Mouse (Mus musculus) liver, embryonic 12.5 days (tissue): ENCODE measurements around the gene Crtap. TPM values are rescaled to one million over a fixed set of nuclear protein-coding genes. Genes with fewer than 3 reads are reported as not detected.
"Not testable (repeated sequence)": the region's sequence is repeated elsewhere in the genome, so short reads cannot be mapped to it uniquely, and the experiment has no call there.

Experiments
- ATAC-seq: fragments of 200-750 bp; cut with Nextera tagmentation; 2 replicates; pipeline ENCODE4 v1.8.0; 2017; ENCODE audit warnings: moderate number of reproducible peaks, mild to moderate bottlenecking, moderate library complexity
- H3K27ac ChIP-seq: fragments of 300-500 bp; sonication (generic); 2 replicates; pipeline ENCODE4 v1.5.1; 2016; ENCODE audit warnings: mild to moderate bottlenecking
- H3K27me3 ChIP-seq: fragments of 300-500 bp; sonication (generic); replicated peaks from 2 replicates; pipeline ENCODE4 v1.6.1; 2016; ENCODE audit warnings: mild to moderate bottlenecking, moderate library complexity
- H3K36me3 ChIP-seq: fragments of 300-500 bp; sonication (generic); 2 replicates; pipeline ENCODE4 v1.6.1; 2016; ENCODE audit warnings: mild to moderate bottlenecking, moderate library complexity
- H3K4me1 ChIP-seq: fragments of 300-500 bp; sonication (generic); 2 replicates; pipeline ENCODE4 v1.6.1; 2016
- H3K4me2 ChIP-seq: fragments of 300-500 bp; sonication (generic); 2 replicates; pipeline ENCODE4 v1.6.1; 2016; ENCODE audit warnings: mild to moderate bottlenecking, moderate library complexity
- H3K4me3 ChIP-seq: fragments of 300-500 bp; sonication (generic); 2 replicates; pipeline ENCODE4 v1.5.1; 2016; ENCODE audit warnings: mild to moderate bottlenecking, moderate library complexity
- H3K9ac ChIP-seq: fragments of 300-500 bp; sonication (generic); 2 replicates; pipeline ENCODE4 v1.6.1; 2016; ENCODE audit warnings: mild to moderate bottlenecking, moderate library complexity
- H3K9me3 ChIP-seq: fragments of 300-500 bp; sonication (generic); replicated peaks from 2 replicates; pipeline ENCODE4 v1.6.1; 2016; ENCODE audit warnings: mild to moderate bottlenecking, moderate library complexity
- WGBS: fragments of 180-500 bp; shearing (Covaris S2); methylation state at CpG from one replicate; pipeline ENCODE4 v1.1.7; 2016; ENCODE audit not compliant: insufficient replicate concordance; 5-methylcytosine and 5-hydroxymethylcytosine counted together
- polyA plus RNA-seq: library from polyadenylated mRNA; unstranded; fragments of >200 nt; fragmentation: Nextera tagmentation; extraction: Ambion mirVana; gene quantifications from 2 replicates; pipeline ENCODE4 v1.2.1, GENCODE M21; 2016

The Crtap gene
- polyA plus RNA-seq, 1 experiment from 2014 or later: 33.2 TPM

- H3K4me1 ChIP-seq: peaks cover 45% of the 10 kb centered on the region
- H3K4me2 ChIP-seq, H3K27me3 ChIP-seq, H3K9me3 ChIP-seq, H3K9ac ChIP-seq, H3K4me3 ChIP-seq, H3K36me3 ChIP-seq, ATAC-seq, H3K27ac ChIP-seq: not testable (repeated sequence)
- 51% methylated on average over 6 of the region's 6 CpGs for WGBS
These were observed 3.7 kb upstream of the Crtap start for GRCm38 (mm10) chr9:114394136-114394535.

GRCm38 (mm10) chr9:114390749-114391075 lies 237 bp upstream of the Crtap start:
- H3K27ac ChIP-seq: peak overlapping the region; percentile 81
- ATAC-seq: no peak
- H3K9me3 ChIP-seq: no peaks in the 10 kb centered on the region

GRCm38 (mm10) chr9:114389371-114389904 lies 1.0 kb downstream of the Crtap start:
- ATAC-seq: peak; percentile 4; the same call in 1 of the 2 replicates

More at GRCm38 (mm10) chr9:114390749-114391075, 237 bp upstream of the Crtap start:
- Histone ChIP-seq H3K4me3 (peak overlapping the region; percentile 78), H3K4me1 (peaks cover 49% of the 10 kb centered on the region), H3K4me2 (peak overlapping the region; percentile 99), H3K27me3 (no peaks in the 10 kb centered on the region), H3K36me3 (peaks cover 3% of the 10 kb centered on the region), H3K9ac (peak overlapping the region; percentile 82)
- 3% methylated on average over 10 of the region's 10 CpGs for WGBS

GRCm38 (mm10) chr9:114388701-114389370 lies 1.6 kb downstream of the Crtap start:
- no peak for ATAC-seq
- WGBS: 59% methylated on average over 3 of the region's 3 CpGs
- no peaks in the 10 kb centered on the region for H3K27me3 ChIP-seq
- no peak overlapping the region for H3K9ac ChIP-seq
- H3K9me3 ChIP-seq: no peaks in the 10 kb centered on the region
- no peak overlapping the region for H3K4me3 ChIP-seq
- H3K4me1 ChIP-seq: peaks cover 30% of the 10 kb centered on the region
- no peak overlapping the region for H3K27ac ChIP-seq
- 0 out of 2 replicates have a peak overlapping the region, but pooled peaks have one; percentile 99 for H3K4me2 ChIP-seq
- peaks cover 20% of the 10 kb centered on the region for H3K36me3 ChIP-seq

More at GRCm38 (mm10) chr9:114389371-114389904, 1.0 kb downstream of the Crtap start:
- peaks cover 14% of the 10 kb centered on the region for H3K36me3 ChIP-seq
- H3K27ac ChIP-seq: no peak overlapping the region
- H3K4me1 ChIP-seq: peaks cover 36% of the 10 kb centered on the region
- no peak overlapping the region for H3K9ac ChIP-seq
- WGBS: 73% methylated on average over 8 of the region's 8 CpGs
- H3K4me2 ChIP-seq: peak overlapping the region; percentile 99
- H3K9me3 ChIP-seq: no peaks in the 10 kb centered on the region
- peak overlapping the region; percentile 78 for H3K4me3 ChIP-seq
- H3K27me3 ChIP-seq: no peaks in the 10 kb centered on the region

GRCm38 (mm10) chr9:114388288-114388687 lies 2.2 kb downstream of the Crtap start:
- Histone ChIP-seq H3K9ac (no peak overlapping the region), H3K4me3 (no peak overlapping the region), H3K27ac (no peak overlapping the region), H3K27me3 (no peaks in the 10 kb centered on the region), H3K4me1 (peaks cover 26% of the 10 kb centered on the region), H3K36me3 (peaks cover 22% of the 10 kb centered on the region), H3K9me3 (no peaks in the 10 kb centered on the region), H3K4me2 (no peak overlapping the region)
- ATAC-seq: no peak
- 76% methylated on average over 8 of the region's 8 CpGs for WGBS

GRCm38 (mm10) chr9:114387086-114387485 lies 3.4 kb downstream of the Crtap start:
- H3K36me3 ChIP-seq: peaks cover 22% of the 10 kb centered on the region
- H3K27ac ChIP-seq: no peak overlapping the region
- H3K9me3 ChIP-seq: no peaks in the 10 kb centered on the region
- no peak overlapping the region for H3K4me3 ChIP-seq
- H3K9ac ChIP-seq: no peak overlapping the region
- H3K4me2 ChIP-seq: no peak overlapping the region
- H3K4me1 ChIP-seq: peaks cover 26% of the 10 kb centered on the region
- no peak for ATAC-seq
- no peaks in the 10 kb centered on the region for H3K27me3 ChIP-seq
- WGBS: 64% methylated on average over 6 of the region's 6 CpGs

GRCm38 (mm10) chr9:114385160-114385559 lies 5.3 kb downstream of the Crtap start:
- Histone ChIP-seq H3K36me3 (peaks cover 24% of the 10 kb centered on the region), H3K9ac (no peak overlapping the region), H3K9me3 (no peaks in the 10 kb centered on the region), H3K27me3 (no peaks in the 10 kb centered on the region), H3K27ac (no peak overlapping the region), H3K4me1 (peaks cover 17% of the 10 kb centered on the region), H3K4me3 (no peak overlapping the region), H3K4me2 (no peak overlapping the region)
- ATAC-seq: no peak
- WGBS: 90% methylated on average over 10 of the region's 10 CpGs

- Histone ChIP-seq H3K4me2 (no peak overlapping the region), H3K4me3 (no peak overlapping the region), H3K27me3 (no peaks in the 10 kb centered on the region), H3K9me3 (no peaks in the 10 kb centered on the region), H3K27ac (no peak overlapping the region), H3K36me3 (peaks cover 29% of the 10 kb centered on the region), H3K4me1 (peaks cover 13% of the 10 kb centered on the region), H3K9ac (no peak overlapping the region)
- 87% methylated on average over 24 of the region's 24 CpGs for WGBS
- no peak for ATAC-seq
These were observed 5.8 kb downstream of the Crtap start for GRCm38 (mm10) chr9:114384691-114385090.

- H3K9ac ChIP-seq: no peak overlapping the region
- ATAC-seq: no peak
- H3K4me3 ChIP-seq: no peak overlapping the region
- H3K9me3 ChIP-seq: no peaks in the 10 kb centered on the region
- no peak overlapping the region for H3K27ac ChIP-seq
- H3K4me2 ChIP-seq: no peak overlapping the region
- WGBS: 85% methylated on average over 17 of the region's 17 CpGs
- H3K27me3 ChIP-seq: no peaks in the 10 kb centered on the region
- H3K4me1 ChIP-seq: peaks cover 5% of the 10 kb centered on the region; the same call in 1 of the 2 replicates
- H3K36me3 ChIP-seq: peaks cover 38% of the 10 kb centered on the region
These were observed 7.4 kb downstream of the Crtap start for GRCm38 (mm10) chr9:114382936-114383710.

- no peaks in the 10 kb centered on the region for H3K27me3 ChIP-seq
- no peak overlapping the region for H3K27ac ChIP-seq
- H3K9ac ChIP-seq: no peak overlapping the region
- H3K4me2 ChIP-seq: no peak overlapping the region
- H3K36me3 ChIP-seq: peaks cover 50% of the 10 kb centered on the region
- no peak overlapping the region for H3K4me3 ChIP-seq
- WGBS: 62% methylated on average over 17 of the region's 17 CpGs
- no peaks in the 10 kb centered on the region for H3K4me1 ChIP-seq
- H3K9me3 ChIP-seq: no peaks in the 10 kb centered on the region
- ATAC-seq: peak; percentile 48
These were observed 9.4 kb downstream of the Crtap start for GRCm38 (mm10) chr9:114380881-114381733.

- H3K4me3 ChIP-seq: no peak overlapping the region
- H3K4me1 ChIP-seq: no peaks in the 10 kb centered on the region
- H3K27me3 ChIP-seq: no peaks in the 10 kb centered on the region
- H3K36me3 ChIP-seq: peaks cover 41% of the 10 kb centered on the region
- no peaks in the 10 kb centered on the region for H3K9me3 ChIP-seq
- no peak overlapping the region for H3K9ac ChIP-seq
- no peak overlapping the region for H3K4me2 ChIP-seq
- no peak for ATAC-seq
- H3K27ac ChIP-seq: no peak overlapping the region
- WGBS: 75% methylated on average over 12 of the region's 12 CpGs
These were observed 10.6 kb downstream of the Crtap start for GRCm38 (mm10) chr9:114379871-114380270.
